Mouse (Mus musculus) E14TG2a.4 (cell line): ENCODE results near the gene Tmem248.

ENCODE experiments used
- CTCF ChIP-seq: conservative IDR thresholded peaks from 2 replicates; pipeline ENCODE4 v1.5.1; 2014; ENCODE audit warnings: low read length
- NANOG ChIP-seq: IDR thresholded peaks from 2 replicates; pipeline ENCODE4 v1.6.1; 2014; ENCODE audit warnings: borderline replicate concordance, low read length, mixed read lengths
- POU5F1 ChIP-seq: IDR thresholded peaks from 2 replicates; pipeline ENCODE4 v1.6.1; 2014; ENCODE audit warnings: low read length, borderline replicate concordance

GRCm38 (mm10) chr5:130273046-130273445 is 56.2 kb downstream of the Tmem248 start:
- TF ChIP-seq CTCF, result no peak
- TF ChIP-seq POU5F1, result no peak
- TF ChIP-seq NANOG, result no peak
